Mouse (Mus musculus): ENCODE measurements around the gene Lrrk1. TPM values are rescaled to one million over a fixed set of nuclear protein-coding genes. Genes with fewer than 3 reads are reported as not detected.
A peak's percentile ranks its signal among the peaks of the same experiment; 100 is the strongest.

The Lrrk1 gene
- total and polyA plus RNA-seq, 2 experiments from 2014 or later, result 2.1 to 3.8 TPM

- H3K9ac ChIP-seq (replicated peaks; ENCODE audit: low read length, poor library complexity, severe bottlenecking), result no peak overlapping the region
These were observed 157.3 kb downstream of the Lrrk1 start for GRCm38 (mm10) chr7:66230638-66231550.

GRCm38 (mm10) chr7:66230246-66230637 lies 157.9 kb downstream of the Lrrk1 start:
- TF ChIP-seq CTCF (IDR thresholded peaks at IDR 0.05), result no peak
- no peak overlapping the region for H3K4me2 ChIP-seq (ENCODE audit: low read depth, low read length, poor library complexity, severe bottlenecking)
- H3K4me1 ChIP-seq (ENCODE audit: insufficient read depth, low read length), result peaks cover 4% of the 10 kb centered on the region; the same call in 1 of the 2 replicates
- peak overlapping the region; percentile 65 for H3K27ac ChIP-seq (ENCODE audit: low read depth, low read length)
- no peak overlapping the region for H3K9ac ChIP-seq (replicated peaks; ENCODE audit: low read length, poor library complexity, severe bottlenecking)
- H3K4me3 ChIP-seq (ENCODE audit: low read depth, low read length), result no peak overlapping the region
- 42% methylated on average over 4 of the region's 4 CpGs for WGBS
- H3K27me3 ChIP-seq (ENCODE audit: insufficient read depth, low read length), result no peaks in the 10 kb centered on the region
- no peaks in the 10 kb centered on the region for H3K9me3 ChIP-seq (ENCODE audit: low read length)
- DNase-seq (ENCODE audit: low spot score) (no peak), ATAC-seq (ENCODE audit: low FRiP score) (no peak)
- H3K36me3 ChIP-seq (ENCODE audit: insufficient read depth, low read length), result no peaks in the 10 kb centered on the region

More at GRCm38 (mm10) chr7:66230638-66231550, 157.3 kb downstream of the Lrrk1 start:
- Histone ChIP-seq H3K27me3 (ENCODE audit: insufficient read depth, low read length) (no peaks in the 10 kb centered on the region), H3K36me3 (ENCODE audit: insufficient read depth, low read length) (no peaks in the 10 kb centered on the region), H3K4me3 (ENCODE audit: low read depth, low read length) (no peak overlapping the region), H3K4me1 (ENCODE audit: insufficient read depth, low read length) (peaks cover 4% of the 10 kb centered on the region; the same call in 1 of the 2 replicates), H3K27ac (ENCODE audit: low read depth, low read length) (peak overlapping the region; percentile 65), H3K4me2 (ENCODE audit: low read depth, low read length, poor library complexity, severe bottlenecking) (no peak overlapping the region), H3K9me3 (ENCODE audit: low read length) (no peaks in the 10 kb centered on the region)
- 23% methylated on average over 17 of the region's 17 CpGs for WGBS
- ATAC-seq (ENCODE audit: low FRiP score) (peak; percentile 78), DNase-seq (ENCODE audit: low spot score) (peak; percentile 64)
- no peak for TF ChIP-seq CTCF (IDR thresholded peaks at IDR 0.05)

- DNase-seq (ENCODE audit: low spot score) (no peak), ATAC-seq (ENCODE audit: low FRiP score) (no peak)
- 74% methylated on average over 7 of the region's 7 CpGs for WGBS
- Histone ChIP-seq H3K4me3 (ENCODE audit: low read depth, low read length) (no peak overlapping the region), H3K4me1 (ENCODE audit: insufficient read depth, low read length) (peaks cover 4% of the 10 kb centered on the region; the same call in 1 of the 2 replicates), H3K9me3 (ENCODE audit: low read length) (no peaks in the 10 kb centered on the region), H3K27me3 (ENCODE audit: insufficient read depth, low read length) (no peaks in the 10 kb centered on the region), H3K36me3 (ENCODE audit: insufficient read depth, low read length) (no peaks in the 10 kb centered on the region), H3K27ac (ENCODE audit: low read depth, low read length) (no peak overlapping the region), H3K4me2 (ENCODE audit: low read depth, low read length, poor library complexity, severe bottlenecking) (no peak overlapping the region), H3K9ac (replicated peaks; ENCODE audit: low read length, poor library complexity, severe bottlenecking) (no peak overlapping the region)
- no peak for TF ChIP-seq CTCF (IDR thresholded peaks at IDR 0.05)
These were observed 158.7 kb downstream of the Lrrk1 start for GRCm38 (mm10) chr7:66229433-66229832.

GRCm38 (mm10) chr7:66228610-66228920 lies 159.6 kb downstream of the Lrrk1 start:
- ATAC-seq (ENCODE audit: low FRiP score) (no peak), DNase-seq (ENCODE audit: low spot score) (no peak)
- no peak for TF ChIP-seq CTCF (IDR thresholded peaks at IDR 0.05)
- H3K4me2 ChIP-seq (ENCODE audit: low read depth, low read length, poor library complexity, severe bottlenecking), result no peak overlapping the region
- H3K4me1 ChIP-seq (ENCODE audit: insufficient read depth, low read length), result peaks cover 4% of the 10 kb centered on the region; the same call in 1 of the 2 replicates
- H3K27ac ChIP-seq (ENCODE audit: low read depth, low read length), result no peak overlapping the region
- 80% methylated on average over 2 of the region's 2 CpGs for WGBS
- no peaks in the 10 kb centered on the region for H3K27me3 ChIP-seq (ENCODE audit: insufficient read depth, low read length)
- H3K36me3 ChIP-seq (ENCODE audit: insufficient read depth, low read length), result no peaks in the 10 kb centered on the region
- no peak overlapping the region for H3K4me3 ChIP-seq (ENCODE audit: low read depth, low read length)
- H3K9me3 ChIP-seq (ENCODE audit: low read length), result no peaks in the 10 kb centered on the region
- no peak overlapping the region for H3K9ac ChIP-seq (replicated peaks; ENCODE audit: low read length, poor library complexity, severe bottlenecking)

- Histone ChIP-seq H3K36me3 (ENCODE audit: insufficient read depth, low read length) (no peaks in the 10 kb centered on the region), H3K4me1 (ENCODE audit: insufficient read depth, low read length) (peaks cover 4% of the 10 kb centered on the region; the same call in 1 of the 2 replicates), H3K9me3 (ENCODE audit: low read length) (no peaks in the 10 kb centered on the region), H3K27ac (ENCODE audit: low read depth, low read length) (no peak overlapping the region), H3K9ac (replicated peaks; ENCODE audit: low read length, poor library complexity, severe bottlenecking) (no peak overlapping the region), H3K4me2 (ENCODE audit: low read depth, low read length, poor library complexity, severe bottlenecking) (no peak overlapping the region), H3K4me3 (ENCODE audit: low read depth, low read length) (no peak overlapping the region), H3K27me3 (ENCODE audit: insufficient read depth, low read length) (no peaks in the 10 kb centered on the region)
- DNase-seq (ENCODE audit: low spot score), result no peak
- no peak for TF ChIP-seq CTCF (IDR thresholded peaks at IDR 0.05)
- no peak for ATAC-seq (ENCODE audit: low FRiP score)
- WGBS, result 89% methylated on average over 13 of the region's 13 CpGs
These were observed 160.1 kb downstream of the Lrrk1 start for GRCm38 (mm10) chr7:66227814-66228609.
